Mouse (Mus musculus): ENCODE measurements around the gene Scrt2. TPM values are rescaled to one million over a fixed set of nuclear protein-coding genes. Genes with fewer than 3 reads are reported as not detected.

Gene Scrt2
- total and polyA plus RNA-seq, 2 experiments from 2014 or later, result 4.4 to 18.4 TPM

DNA sequence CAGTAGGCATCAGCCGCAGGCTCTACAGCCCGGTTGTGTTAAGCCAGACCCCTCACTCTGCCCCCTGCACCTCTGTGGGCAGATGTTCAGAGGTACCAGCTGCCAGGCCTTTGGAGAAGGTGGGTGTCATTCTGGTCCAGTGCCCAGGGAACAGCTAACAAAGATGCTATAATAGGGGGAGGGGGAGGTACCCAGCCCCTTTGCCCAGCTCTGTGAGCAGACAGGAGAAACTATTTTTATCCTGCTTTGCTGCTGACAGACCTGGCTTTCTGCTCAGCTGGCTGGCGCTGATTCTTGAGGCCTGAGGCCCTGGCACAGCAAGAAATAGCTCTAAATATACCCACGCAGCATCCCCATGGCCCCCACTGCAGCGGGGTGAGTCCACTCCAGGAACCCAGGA is 5.8 kb downstream of the Scrt2 start:
- no peaks in the 10 kb centered on the region for H3K9me3 ChIP-seq (ENCODE audit: low read length)
- H3K4me1 ChIP-seq (ENCODE audit: insufficient read depth, low read length), result peaks cover 12% of the 10 kb centered on the region
- H3K27me3 ChIP-seq (ENCODE audit: insufficient read depth, low read length), result no peaks in the 10 kb centered on the region
- no peak overlapping the region for H3K4me2 ChIP-seq (ENCODE audit: low read depth, low read length)
- peak overlapping the region; percentile 37; the same call in 1 of the 2 replicates for H3K9ac ChIP-seq (replicated peaks; ENCODE audit: low read length)
- ATAC-seq (no peak), DNase-seq (ENCODE audit: low spot score) (no peak)
- 54% methylated on average over 5 of the region's 5 CpGs for WGBS
- peak overlapping the region; percentile 59 for H3K27ac ChIP-seq
- no peak for TF ChIP-seq CTCF (IDR thresholded peaks at IDR 0.05; ENCODE audit: low read depth)
- H3K36me3 ChIP-seq (ENCODE audit: insufficient read depth, low read length), result no peaks in the 10 kb centered on the region
- H3K4me3 ChIP-seq (ENCODE audit: low read length), result no peak overlapping the region

- peak; percentile 84 for TF ChIP-seq CTCF (IDR thresholded peaks at IDR 0.05; ENCODE audit: low read depth)
- peaks cover 18% of the 10 kb centered on the region; the same call in 1 of the 2 replicates for H3K4me1 ChIP-seq (ENCODE audit: insufficient read depth, low read length)
- H3K4me2 ChIP-seq (ENCODE audit: low read depth, low read length), result no peak overlapping the region
- DNase-seq (ENCODE audit: low spot score) (peak; percentile 83), ATAC-seq (no peak)
- H3K4me3 ChIP-seq (ENCODE audit: low read length), result no peak overlapping the region
- H3K9ac ChIP-seq (replicated peaks; ENCODE audit: low read length), result no peak overlapping the region
- no peaks in the 10 kb centered on the region for H3K9me3 ChIP-seq (ENCODE audit: low read length)
- H3K36me3 ChIP-seq (ENCODE audit: insufficient read depth, low read length), result no peaks in the 10 kb centered on the region
- no peaks in the 10 kb centered on the region; the same call in 1 of the 2 replicates for H3K27me3 ChIP-seq (ENCODE audit: insufficient read depth, low read length)
- WGBS, result 7% methylated on average over 4 of the region's 4 CpGs
- no peak overlapping the region for H3K27ac ChIP-seq
Observed at GRCm38 (mm10) chr2:152089078-152089477, 7.7 kb downstream of the Scrt2 start.

GRCm38 (mm10) chr2:152089581-152089980 is 8.3 kb downstream of the Scrt2 start:
- Histone ChIP-seq H3K4me2 (ENCODE audit: low read depth, low read length) (no peak overlapping the region), H3K27ac (no peak overlapping the region), H3K4me1 (ENCODE audit: insufficient read depth, low read length) (peaks cover 18% of the 10 kb centered on the region; the same call in 1 of the 2 replicates), H3K9me3 (ENCODE audit: low read length) (no peaks in the 10 kb centered on the region), H3K36me3 (ENCODE audit: insufficient read depth, low read length) (no peaks in the 10 kb centered on the region), H3K4me3 (ENCODE audit: low read length) (no peak overlapping the region), H3K9ac (replicated peaks; ENCODE audit: low read length) (no peak overlapping the region), H3K27me3 (ENCODE audit: insufficient read depth, low read length) (no peaks in the 10 kb centered on the region; the same call in 1 of the 2 replicates)
- ATAC-seq (no peak), DNase-seq (ENCODE audit: low spot score) (no peak)
- 75% methylated on average over 5 of the region's 5 CpGs for WGBS
- TF ChIP-seq CTCF (IDR thresholded peaks at IDR 0.05; ENCODE audit: low read depth), result no peak

DNA sequence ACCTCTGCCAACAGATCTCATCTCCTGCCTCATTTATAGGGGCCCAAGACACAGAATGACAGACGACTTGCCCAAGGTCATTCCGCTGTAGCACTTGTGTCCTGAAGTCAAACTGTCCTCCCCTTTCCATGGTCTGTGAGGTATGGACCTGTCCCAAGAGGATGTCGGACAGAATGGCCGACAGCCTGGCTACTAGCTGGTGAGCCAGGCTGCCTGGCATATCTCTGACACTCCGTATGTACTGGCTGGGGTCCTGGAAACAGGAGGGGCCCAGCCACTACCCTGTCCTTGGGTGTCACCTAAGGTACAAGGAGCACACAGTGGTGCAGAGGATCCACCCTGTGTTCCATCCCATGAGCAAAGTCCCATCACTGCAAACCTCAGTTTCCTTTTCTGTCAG is 9.2 kb downstream of the Scrt2 start:
- H3K4me2 ChIP-seq (ENCODE audit: low read depth, low read length), result no peak overlapping the region
- no peaks in the 10 kb centered on the region for H3K36me3 ChIP-seq (ENCODE audit: insufficient read depth, low read length)
- peaks cover 18% of the 10 kb centered on the region; the same call in 1 of the 2 replicates for H3K4me1 ChIP-seq (ENCODE audit: insufficient read depth, low read length)
- no peak overlapping the region for H3K9ac ChIP-seq (replicated peaks; ENCODE audit: low read length)
- H3K27me3 ChIP-seq (ENCODE audit: insufficient read depth, low read length), result no peaks in the 10 kb centered on the region; the same call in 1 of the 2 replicates
- H3K27ac ChIP-seq, result no peak overlapping the region
- ATAC-seq, result no peak
- no peak for DNase-seq (ENCODE audit: low spot score)
- H3K9me3 ChIP-seq (ENCODE audit: low read length), result no peaks in the 10 kb centered on the region
- no peak for TF ChIP-seq CTCF (IDR thresholded peaks at IDR 0.05; ENCODE audit: low read depth)
- WGBS, result 74% methylated on average over 5 of the region's 5 CpGs
- no peak overlapping the region for H3K4me3 ChIP-seq (ENCODE audit: low read length)

- Histone ChIP-seq H3K9ac (replicated peaks; ENCODE audit: low read length) (no peak overlapping the region), H3K4me2 (ENCODE audit: low read depth, low read length) (no peak overlapping the region), H3K4me3 (ENCODE audit: low read length) (no peak overlapping the region), H3K27ac (no peak overlapping the region), H3K9me3 (ENCODE audit: low read length) (no peaks in the 10 kb centered on the region), H3K36me3 (ENCODE audit: insufficient read depth, low read length) (no peaks in the 10 kb centered on the region), H3K27me3 (ENCODE audit: insufficient read depth, low read length) (no peaks in the 10 kb centered on the region; the same call in 1 of the 2 replicates), H3K4me1 (ENCODE audit: insufficient read depth, low read length) (peaks cover 18% of the 10 kb centered on the region; the same call in 1 of the 2 replicates)
- ATAC-seq (no peak), DNase-seq (ENCODE audit: low spot score) (no peak)
- WGBS, result 26% methylated on average over 12 of the region's 12 CpGs
- no peak for TF ChIP-seq CTCF (IDR thresholded peaks at IDR 0.05; ENCODE audit: low read depth)
Observed at GRCm38 (mm10) chr2:152091342-152092056, 10.2 kb downstream of the Scrt2 start.

DNA sequence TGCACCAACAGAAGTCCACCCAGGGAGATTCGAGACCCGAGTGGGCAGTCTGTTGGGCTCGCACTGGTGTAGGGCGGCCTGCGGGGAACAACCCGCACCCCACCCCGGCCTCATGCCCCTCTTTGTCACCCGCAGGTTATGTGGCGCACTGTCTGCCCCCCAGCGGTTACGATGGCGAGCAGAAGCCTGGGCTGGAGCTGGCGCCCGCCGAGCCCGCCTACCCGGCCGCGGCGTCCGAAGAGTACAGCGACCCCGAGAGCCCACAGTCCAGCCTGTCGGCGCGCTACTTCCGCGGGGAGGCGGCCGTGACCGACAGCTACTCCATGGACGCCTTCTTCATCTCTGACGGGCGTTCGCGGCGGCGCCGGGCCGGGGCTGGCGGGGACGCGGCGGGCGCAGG is 11.6 kb downstream of the Scrt2 start:
- ATAC-seq, result peak; percentile 11; the same call in 1 of the 2 replicates
- Histone ChIP-seq H3K27ac (no peak overlapping the region), H3K9ac (replicated peaks; ENCODE audit: low read length) (no peak overlapping the region)

GRCm38 (mm10) chr2:152093356-152093792 is 12.0 kb downstream of the Scrt2 start:
- Histone ChIP-seq H3K36me3 (ENCODE audit: insufficient read depth, low read length) (no peaks in the 10 kb centered on the region), H3K9me3 (ENCODE audit: low read length) (no peaks in the 10 kb centered on the region), H3K9ac (replicated peaks; ENCODE audit: low read length) (no peak overlapping the region; the same call in 1 of the 2 replicates), H3K4me2 (ENCODE audit: low read depth, low read length) (peak overlapping the region; percentile 48), H3K4me3 (ENCODE audit: low read length) (peak overlapping the region; percentile 28), H3K27ac (no peak overlapping the region), H3K4me1 (ENCODE audit: insufficient read depth, low read length) (peaks cover 11% of the 10 kb centered on the region; the same call in 1 of the 2 replicates), H3K27me3 (ENCODE audit: insufficient read depth, low read length) (no peaks in the 10 kb centered on the region; the same call in 1 of the 2 replicates)
- no peak for TF ChIP-seq CTCF (IDR thresholded peaks at IDR 0.05; ENCODE audit: low read depth)
- ATAC-seq (peak; percentile 57), DNase-seq (ENCODE audit: low spot score) (peak; percentile 74)
- 7% methylated on average over 44 of the region's 60 CpGs for WGBS

More for the DNA sequence above, 11.6 kb downstream of the Scrt2 start:
- no peak for DNase-seq (ENCODE audit: low spot score)
- Histone ChIP-seq H3K4me3 (ENCODE audit: low read length) (peak overlapping the region; percentile 28), H3K4me1 (ENCODE audit: insufficient read depth, low read length) (peaks cover 11% of the 10 kb centered on the region; the same call in 1 of the 2 replicates), H3K9me3 (ENCODE audit: low read length) (no peaks in the 10 kb centered on the region), H3K4me2 (ENCODE audit: low read depth, low read length) (peak overlapping the region; percentile 48), H3K27me3 (ENCODE audit: insufficient read depth, low read length) (no peaks in the 10 kb centered on the region; the same call in 1 of the 2 replicates), H3K36me3 (ENCODE audit: insufficient read depth, low read length) (no peaks in the 10 kb centered on the region)
- WGBS, result 10% methylated on average over 44 of the region's 45 CpGs
- TF ChIP-seq CTCF (IDR thresholded peaks at IDR 0.05; ENCODE audit: low read depth), result peak; percentile 38

Data from hindbrain, postnatal 0 days (tissue).